Mouse (Mus musculus): Measurements from ENCODE around the gene Lgr4.

The Lgr4 gene

GRCm38 (mm10) chr2:110017087-110017486 is 99.6 kb downstream of the Lgr4 start:
- DNase-seq (ENCODE audit: low spot score in 2 of 2): no peak

DNA sequence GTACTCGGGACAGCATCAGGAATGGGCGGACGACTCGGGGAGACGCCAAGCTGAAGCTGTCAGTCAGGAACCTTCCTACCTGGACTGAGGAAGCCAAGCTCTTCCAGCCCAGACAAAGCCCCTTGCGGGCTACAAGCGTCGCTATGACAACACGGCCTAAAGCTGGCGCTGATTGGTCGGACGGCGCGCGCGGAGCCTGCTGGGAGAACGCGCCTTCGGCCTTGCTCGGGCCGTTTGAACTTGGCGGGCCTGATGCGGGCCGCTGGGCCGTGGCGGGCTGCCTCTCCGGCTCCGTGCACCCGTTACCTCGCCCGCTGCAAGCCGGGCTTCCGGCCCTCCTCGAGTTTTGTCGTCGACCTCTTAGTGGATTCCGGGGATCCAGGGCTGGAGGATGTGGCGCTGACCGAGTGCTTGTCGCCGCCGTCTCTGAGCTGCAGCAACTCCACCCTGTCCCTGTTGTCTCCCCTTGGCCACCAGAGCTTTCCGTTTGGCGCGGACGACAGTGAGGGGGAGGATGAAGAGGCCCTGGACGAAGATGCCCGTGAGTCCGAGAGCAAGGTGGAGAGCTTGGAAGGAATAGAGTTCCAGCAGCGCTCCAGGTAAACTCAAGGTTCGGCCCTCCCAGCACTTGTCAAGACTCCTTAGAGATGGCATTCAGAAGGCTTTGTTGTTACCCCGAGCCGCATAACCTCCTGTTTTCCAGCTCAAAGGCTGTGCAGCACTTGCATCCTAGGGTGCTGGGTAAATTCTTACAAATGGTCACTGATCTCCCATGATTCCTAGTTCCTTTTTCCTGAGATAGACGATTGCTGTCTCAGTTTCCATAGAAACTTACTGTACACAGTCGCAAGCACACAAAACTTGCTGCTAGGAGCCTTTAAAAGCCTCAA is 100.4 kb downstream of the Lgr4 start, which contains the start of gene Ccdc34:
TSS of gene Ccdc34 (plus strand) at position 202 of the 890 bp plus-strand sequence.
- DNase-seq (ENCODE audit: low spot score in 2 of 2): peak; percentile 96

DNA sequence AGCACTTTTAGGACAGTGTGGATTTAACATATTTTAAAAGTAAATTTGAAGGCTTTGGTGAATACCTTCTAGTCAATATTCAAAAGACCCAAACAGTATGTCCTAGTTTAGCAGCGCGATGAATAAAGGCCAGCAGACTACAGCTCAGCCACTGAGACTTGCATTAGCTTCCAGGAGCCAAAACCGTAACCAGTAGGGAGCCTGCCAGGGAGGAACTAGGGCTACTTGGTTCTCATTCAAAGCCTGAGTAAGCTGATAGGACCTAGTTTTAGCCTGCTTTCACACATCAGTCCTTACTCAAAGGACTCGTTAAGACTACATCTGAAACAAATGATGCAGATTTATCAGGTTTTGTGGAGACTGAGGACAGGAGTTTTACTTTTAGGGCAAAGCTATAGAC is 102.2 kb downstream of the Lgr4 start:
- DNase-seq (ENCODE audit: low spot score in 2 of 2): no peak

DNA sequence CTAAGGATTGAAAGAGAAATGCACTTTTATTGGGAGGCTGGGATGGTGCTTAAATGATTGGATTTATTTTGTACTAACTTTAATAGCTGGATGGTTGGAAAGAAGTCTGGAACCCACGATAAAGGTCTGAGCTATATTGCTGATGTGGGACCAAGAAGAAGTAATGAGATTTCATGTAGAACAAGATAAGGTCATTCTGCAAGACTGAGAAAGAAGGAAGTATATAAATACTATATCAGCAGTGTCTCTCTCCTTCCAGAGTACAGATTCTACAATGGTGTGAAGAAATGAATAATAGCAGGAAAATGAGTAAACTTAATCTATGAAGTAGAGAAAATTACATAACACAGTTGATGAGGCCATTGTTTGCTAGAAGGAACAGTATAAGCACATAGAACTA is 103.0 kb downstream of the Lgr4 start:
- DNase-seq (ENCODE audit: low spot score in 2 of 2): no peak

DNA sequence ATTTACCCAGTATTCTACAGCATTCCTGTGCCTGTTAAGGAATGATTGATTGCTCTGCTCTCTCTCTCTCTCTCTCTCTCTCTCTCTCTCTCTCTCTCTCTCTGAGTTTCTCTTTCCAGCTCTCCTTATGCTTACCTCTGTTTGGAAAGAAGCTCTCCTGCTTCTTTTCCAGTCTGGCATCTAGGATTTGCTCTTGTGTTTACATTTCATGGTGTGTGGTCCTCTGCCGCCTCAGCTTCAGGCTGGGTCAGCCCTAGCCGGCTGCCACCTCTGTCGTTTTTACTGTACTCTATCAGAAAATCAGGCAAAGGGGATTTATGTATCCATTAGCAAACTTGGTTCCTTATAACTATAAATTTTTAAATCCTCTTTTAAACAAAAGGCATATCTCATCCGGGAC is 118.8 kb downstream of the Lgr4 start:
- DNase-seq (ENCODE audit: low spot score in 2 of 2): no peak

GRCm38 (mm10) chr2:110036665-110037064 is 119.2 kb downstream of the Lgr4 start:
- no peak for DNase-seq (ENCODE audit: low spot score in 2 of 2)

GRCm38 (mm10) chr2:110037221-110037620 is 119.8 kb downstream of the Lgr4 start:
- DNase-seq (ENCODE audit: low spot score in 2 of 2): no peak

GRCm38 (mm10) chr2:110038341-110038740 is 120.9 kb downstream of the Lgr4 start:
- DNase-seq (ENCODE audit: low spot score in 2 of 2): peak in 1 of 2 experiments; percentile 36

- DNase-seq (ENCODE audit: low spot score in 2 of 2): no peak
Observed at GRCm38 (mm10) chr2:110042861-110043760, 125.7 kb downstream of the Lgr4 start.

DNA sequence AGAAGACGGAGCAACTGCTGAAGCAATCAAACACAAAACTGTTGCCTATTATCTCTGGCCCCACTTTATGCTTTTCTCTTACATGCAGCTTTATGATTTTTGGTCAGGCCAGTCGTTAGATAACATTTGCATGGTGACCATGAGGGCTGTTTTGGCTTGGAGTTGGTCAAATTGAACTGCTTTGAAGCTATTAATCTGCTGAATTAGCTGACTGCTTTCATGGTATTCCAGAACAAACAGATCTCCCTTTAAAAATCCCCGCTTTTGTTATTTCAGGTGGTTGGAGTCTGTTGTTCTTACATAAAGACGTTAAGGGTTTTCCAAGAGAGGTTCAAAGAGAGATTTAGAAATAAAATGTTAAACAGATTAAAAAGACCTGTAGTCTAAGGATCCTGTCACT is 141.0 kb downstream of the Lgr4 start:
- no peak for DNase-seq (ENCODE audit: low spot score in 2 of 2)

- no peak for DNase-seq (ENCODE audit: low spot score in 2 of 2)
Observed at GRCm38 (mm10) chr2:110063131-110063530, 145.7 kb downstream of the Lgr4 start.

All from right cerebral cortex, postnatal 10 days (tissue).